Mouse (Mus musculus) kidney, embryonic 14.5 days (tissue): ENCODE measurements at regions not wholly inside any gene's neighbourhood (a gene's known extent, or its start where the extent isn't known, plus 50 kb on each side); places are given as distances from the start of the nearest gene placed in this dataset.

Experiments
- ATAC-seq: fragments of 200-750 bp; cut with Nextera tagmentation; 2 replicates; pipeline ENCODE4 v1.8.0; 2017; ENCODE audit warnings: moderate number of reproducible peaks, mild to moderate bottlenecking, moderate TSS enrichment, moderate library complexity; ENCODE audit not compliant: low FRiP score, low TSS enrichment
- H3K27ac ChIP-seq: fragments of 300-500 bp; sonication (generic); 2 replicates; pipeline ENCODE4 v1.5.1; 2014; ENCODE audit warnings: low read depth, mild to moderate bottlenecking, low read length, moderate library complexity, mixed read lengths
- H3K27me3 ChIP-seq: fragments of 300-500 bp; sonication (generic); 2 replicates; pipeline ENCODE4 v1.6.1; 2014; ENCODE audit warnings: mild to moderate bottlenecking, low read length; ENCODE audit not compliant: control insufficient read depth, insufficient read depth
- H3K36me3 ChIP-seq: fragments of 300-500 bp; sonication (generic); 2 replicates; pipeline ENCODE4 v1.6.1; 2014; ENCODE audit warnings: low read length, mixed read lengths; ENCODE audit not compliant: control insufficient read depth, insufficient read depth
- H3K4me1 ChIP-seq: fragments of 300-500 bp; sonication (generic); 2 replicates; pipeline ENCODE4 v1.6.1; 2014; ENCODE audit warnings: low read length, mixed read lengths; ENCODE audit not compliant: control insufficient read depth, insufficient read depth
- H3K4me2 ChIP-seq: fragments of 300-500 bp; sonication (generic); replicated peaks from 2 replicates; pipeline ENCODE4 v1.6.1; 2014; ENCODE audit warnings: low read depth, mild to moderate bottlenecking, low read length
- H3K4me3 ChIP-seq: fragments of 300-500 bp; sonication (generic); 2 replicates; pipeline ENCODE4 v1.5.1; 2014; ENCODE audit warnings: mild to moderate bottlenecking, low read length
- H3K9ac ChIP-seq: fragments of 300-500 bp; sonication (generic); 2 replicates; pipeline ENCODE4 v1.6.1; 2014; ENCODE audit warnings: low read depth, mild to moderate bottlenecking, low read length, moderate library complexity
- H3K9me3 ChIP-seq: fragments of 300-500 bp; sonication (generic); 2 replicates; pipeline ENCODE4 v1.6.1; 2016; ENCODE audit warnings: low read length; ENCODE audit not compliant: control insufficient read depth
- WGBS: fragments of 180-500 bp; shearing (Covaris S2); extraction: QIAGEN DNeasy Blood & Tissue Kit; methylation state at CpG from one replicate; pipeline ENCODE4 v1.1.7; 2014; 5-methylcytosine and 5-hydroxymethylcytosine counted together

DNA sequence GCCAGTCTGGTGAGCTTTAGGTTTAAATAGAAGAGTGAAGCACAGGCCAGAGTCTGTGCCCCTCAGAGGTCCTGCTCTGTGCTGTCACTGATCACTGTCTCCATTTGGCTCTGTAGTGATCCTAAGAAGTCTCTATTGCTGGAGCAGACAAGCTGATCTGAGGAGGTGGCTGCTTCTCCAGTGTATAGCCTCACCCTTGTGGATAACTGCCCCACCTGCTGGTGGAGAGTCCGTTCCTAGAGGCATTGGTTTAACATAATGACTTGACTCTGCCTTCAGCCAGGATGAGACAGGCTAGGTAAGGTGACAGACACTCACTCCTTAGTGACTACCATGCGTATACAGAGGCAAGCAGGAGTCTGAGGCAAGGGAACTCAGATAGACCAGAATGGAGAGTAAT lies 136.5 kb upstream of the Foxn2 start:
- ATAC-seq: no peak
- H3K27ac ChIP-seq: no peak overlapping the region
- 66% methylated on average over 2 of the region's 2 CpGs for WGBS

GRCm38 (mm10) chr17:88305165-88305564 lies 135.3 kb upstream of the Foxn2 start:
- Histone ChIP-seq H3K4me1 (no peaks in the 10 kb centered on the region), H3K36me3 (no peaks in the 10 kb centered on the region), H3K4me3 (no peak overlapping the region), H3K27ac (no peak overlapping the region), H3K27me3 (no peaks in the 10 kb centered on the region), H3K4me2 (no peak overlapping the region), H3K9ac (no peak overlapping the region), H3K9me3 (no peaks in the 10 kb centered on the region)
- no peak for ATAC-seq
- WGBS: 72% methylated on average over 9 of the region's 9 CpGs

More for the DNA sequence above, 136.5 kb upstream of the Foxn2 start:
- no peaks in the 10 kb centered on the region for H3K27me3 ChIP-seq
- H3K9me3 ChIP-seq: no peaks in the 10 kb centered on the region
- no peak overlapping the region for H3K9ac ChIP-seq
- H3K4me2 ChIP-seq: no peak overlapping the region
- H3K4me1 ChIP-seq: no peaks in the 10 kb centered on the region
- H3K36me3 ChIP-seq: no peaks in the 10 kb centered on the region
- no peak overlapping the region for H3K4me3 ChIP-seq

GRCm38 (mm10) chr17:88306325-88306724 lies 134.2 kb upstream of the Foxn2 start:
- ATAC-seq: no peak
- Histone ChIP-seq H3K4me1 (no peaks in the 10 kb centered on the region), H3K9me3 (no peaks in the 10 kb centered on the region), H3K4me2 (no peak overlapping the region), H3K36me3 (no peaks in the 10 kb centered on the region), H3K27ac (no peak overlapping the region), H3K27me3 (no peaks in the 10 kb centered on the region), H3K4me3 (no peak overlapping the region), H3K9ac (no peak overlapping the region)
- 75% methylated on average over 9 of the region's 9 CpGs for WGBS

DNA sequence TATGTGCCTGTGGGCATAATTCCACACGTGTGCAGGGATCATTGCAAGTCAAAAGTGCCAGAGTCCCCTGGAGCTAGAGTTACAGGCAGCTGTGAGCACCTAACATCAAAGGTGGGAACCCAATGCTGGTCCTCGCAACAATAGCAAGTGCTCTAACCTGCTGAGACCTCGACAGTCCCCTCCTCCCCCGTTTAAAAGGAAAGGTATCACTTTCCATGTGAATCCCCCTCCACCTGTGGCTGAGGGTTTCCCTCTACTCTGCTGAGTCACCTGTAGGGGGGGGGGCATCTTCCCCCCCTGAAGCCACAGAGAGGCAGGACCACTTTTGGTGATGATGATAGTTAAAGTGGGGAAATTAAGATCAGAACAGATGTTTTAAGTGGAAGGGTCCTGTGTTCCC lies 133.4 kb upstream of the Foxn2 start:
- no peaks in the 10 kb centered on the region for H3K27me3 ChIP-seq
- no peaks in the 10 kb centered on the region for H3K9me3 ChIP-seq
- no peaks in the 10 kb centered on the region for H3K4me1 ChIP-seq
- no peak overlapping the region for H3K4me2 ChIP-seq
- H3K36me3 ChIP-seq: no peaks in the 10 kb centered on the region
- H3K4me3 ChIP-seq: no peak overlapping the region
- no peak overlapping the region for H3K9ac ChIP-seq
- 43% methylated on average over 4 of the region's 4 CpGs for WGBS
- H3K27ac ChIP-seq: no peak overlapping the region
- ATAC-seq: no peak

DNA sequence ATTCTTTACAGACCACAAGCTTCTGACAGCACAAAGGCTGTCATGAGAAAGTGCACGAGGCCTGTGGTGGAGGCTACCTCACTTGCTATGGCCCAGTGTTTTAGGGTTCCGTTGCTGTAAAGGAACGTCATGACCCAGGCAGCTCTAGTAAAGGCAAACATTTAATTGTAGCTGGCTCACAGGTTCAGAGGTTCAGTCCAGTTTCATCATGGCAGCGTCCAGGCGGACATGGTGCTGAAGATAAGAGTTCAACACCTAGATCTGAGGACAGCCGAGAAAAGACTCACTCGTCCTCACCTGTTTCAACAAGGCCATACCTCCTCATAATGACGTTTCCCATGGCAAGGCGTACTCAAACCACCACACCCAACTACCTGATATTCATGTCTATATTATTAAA lies 132.7 kb upstream of the Foxn2 start:
- no peak overlapping the region for H3K27ac ChIP-seq
- H3K4me2 ChIP-seq: no peak overlapping the region
- no peaks in the 10 kb centered on the region for H3K4me1 ChIP-seq
- ATAC-seq: no peak
- no peaks in the 10 kb centered on the region for H3K27me3 ChIP-seq
- no peak overlapping the region for H3K9ac ChIP-seq
- 89% methylated on average over 9 of the region's 9 CpGs for WGBS
- H3K9me3 ChIP-seq: no peaks in the 10 kb centered on the region
- no peak overlapping the region for H3K4me3 ChIP-seq
- no peaks in the 10 kb centered on the region for H3K36me3 ChIP-seq

- H3K9me3 ChIP-seq: no peaks in the 10 kb centered on the region
- no peaks in the 10 kb centered on the region for H3K27me3 ChIP-seq
- WGBS: 89% methylated on average over 2 of the region's 2 CpGs
- no peaks in the 10 kb centered on the region for H3K36me3 ChIP-seq
- H3K27ac ChIP-seq: no peak overlapping the region
- H3K9ac ChIP-seq: no peak overlapping the region
- no peak for ATAC-seq
- no peak overlapping the region for H3K4me3 ChIP-seq
- no peak overlapping the region for H3K4me2 ChIP-seq
- H3K4me1 ChIP-seq: no peaks in the 10 kb centered on the region
These were observed 127.6 kb upstream of the Foxn2 start for GRCm38 (mm10) chr17:88312876-88313275.

- Histone ChIP-seq H3K27ac (no peak overlapping the region), H3K4me2 (no peak overlapping the region), H3K4me3 (no peak overlapping the region), H3K9me3 (no peaks in the 10 kb centered on the region), H3K27me3 (no peaks in the 10 kb centered on the region), H3K9ac (no peak overlapping the region), H3K4me1 (no peaks in the 10 kb centered on the region), H3K36me3 (no peaks in the 10 kb centered on the region)
- ATAC-seq: no peak
- WGBS: 74% methylated on average over 15 of the region's 15 CpGs
These were observed 124.1 kb upstream of the Foxn2 start for GRCm38 (mm10) chr17:88316213-88316967.

DNA sequence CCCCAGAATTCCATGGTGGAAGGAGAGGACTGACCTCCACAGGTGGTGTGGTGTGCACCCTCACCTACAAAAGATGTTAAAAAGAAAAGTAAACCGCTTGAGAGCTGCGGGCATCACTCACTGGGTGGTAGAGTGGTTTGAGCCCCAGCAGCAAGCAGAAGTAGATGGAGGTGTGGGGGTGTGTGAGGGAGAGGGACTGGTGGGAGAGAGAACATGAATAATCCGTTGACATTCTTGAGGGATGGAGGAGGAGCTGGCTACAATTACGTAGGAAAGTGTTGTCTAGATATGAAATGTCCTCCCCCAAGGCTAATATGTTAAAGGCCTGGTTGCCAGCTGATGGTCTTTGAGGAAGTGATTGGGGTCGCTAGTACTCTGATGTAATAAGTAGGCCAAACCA lies 123.2 kb upstream of the Foxn2 start:
- H3K4me1 ChIP-seq: no peaks in the 10 kb centered on the region
- no peaks in the 10 kb centered on the region for H3K9me3 ChIP-seq
- 64% methylated on average over 5 of the region's 5 CpGs for WGBS
- no peak overlapping the region for H3K4me3 ChIP-seq
- H3K27me3 ChIP-seq: no peaks in the 10 kb centered on the region
- H3K9ac ChIP-seq: no peak overlapping the region
- H3K4me2 ChIP-seq: no peak overlapping the region
- no peak for ATAC-seq
- H3K27ac ChIP-seq: no peak overlapping the region
- no peaks in the 10 kb centered on the region for H3K36me3 ChIP-seq

DNA sequence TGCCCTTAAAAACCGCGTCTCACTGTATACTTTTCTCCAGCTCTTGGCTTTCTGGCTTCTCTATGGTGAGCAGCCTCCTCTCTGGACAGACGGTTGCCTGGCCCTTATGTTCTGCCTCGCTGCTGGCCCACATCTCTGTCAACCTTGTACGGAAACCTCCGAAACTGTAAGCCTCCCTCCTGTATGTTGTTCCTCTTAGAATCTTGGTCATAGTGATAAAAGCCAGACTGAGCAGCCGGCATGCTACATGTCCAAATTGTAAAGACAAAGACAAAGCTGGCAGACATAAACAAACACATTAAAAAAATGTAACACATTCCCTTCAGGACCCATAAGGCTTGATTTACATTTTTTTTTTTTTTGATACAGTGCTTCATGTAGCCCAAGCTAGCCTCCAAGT lies 122.7 kb upstream of the Foxn2 start:
- no peak overlapping the region for H3K9ac ChIP-seq
- no peaks in the 10 kb centered on the region for H3K27me3 ChIP-seq
- H3K36me3 ChIP-seq: no peaks in the 10 kb centered on the region
- H3K4me2 ChIP-seq: no peak overlapping the region
- no peak overlapping the region for H3K27ac ChIP-seq
- WGBS: 84% methylated on average over 7 of the region's 7 CpGs
- no peaks in the 10 kb centered on the region for H3K9me3 ChIP-seq
- no peak overlapping the region for H3K4me3 ChIP-seq
- no peak for ATAC-seq
- H3K4me1 ChIP-seq: no peaks in the 10 kb centered on the region
